Mouse (Mus musculus) embryonic facial prominence, embryonic 12.5 days (tissue): ENCODE results near the gene Add3. TPM values are rescaled to one million over a fixed set of nuclear protein-coding genes. Genes with fewer than 3 reads are reported as not detected.
A peak's percentile ranks its signal among the peaks of the same experiment; 100 is the strongest.

Experiments
- ATAC-seq: fragments of 200-750 bp; cut with Nextera tagmentation; 2 replicates; pipeline ENCODE4 v1.8.0; 2017; ENCODE audit not compliant: insufficient number of reproducible peaks, insufficient read depth, low FRiP score, low TSS enrichment
- H3K27ac ChIP-seq: fragments of 300-500 bp; sonication (generic); 2 replicates; pipeline ENCODE4 v1.5.1; 2016; ENCODE audit warnings: mild to moderate bottlenecking
- H3K27me3 ChIP-seq: fragments of 300-500 bp; sonication (generic); 2 replicates; pipeline ENCODE4 v1.6.1; 2016; ENCODE audit warnings: mild to moderate bottlenecking, moderate library complexity
- H3K36me3 ChIP-seq: fragments of 300-500 bp; sonication (generic); 2 replicates; pipeline ENCODE4 v1.6.1; 2016; ENCODE audit warnings: mild to moderate bottlenecking
- H3K4me1 ChIP-seq: fragments of 300-500 bp; sonication (generic); 2 replicates; pipeline ENCODE4 v1.6.1; 2016
- H3K4me2 ChIP-seq: fragments of 300-500 bp; sonication (generic); replicated peaks from 2 replicates; pipeline ENCODE4 v1.6.1; 2016; ENCODE audit warnings: mild to moderate bottlenecking, moderate library complexity
- H3K4me3 ChIP-seq: fragments of 300-500 bp; sonication (generic); 2 replicates; pipeline ENCODE4 v1.5.1; 2016; ENCODE audit warnings: mild to moderate bottlenecking
- H3K9ac ChIP-seq: fragments of 300-500 bp; sonication (generic); 2 replicates; pipeline ENCODE4 v1.6.1; 2016; ENCODE audit warnings: mild to moderate bottlenecking, moderate library complexity
- H3K9me3 ChIP-seq: fragments of 300-500 bp; sonication (generic); 2 replicates; pipeline ENCODE4 v1.6.1; 2016; ENCODE audit warnings: mild to moderate bottlenecking, moderate library complexity
- WGBS: fragments of 180-500 bp; shearing (Covaris S2); methylation state at CpG from one replicate; pipeline ENCODE4 v1.1.7; 2016; 5-methylcytosine and 5-hydroxymethylcytosine counted together
- polyA plus RNA-seq: library from polyadenylated mRNA; unstranded; fragments of >200 nt; fragmentation: Nextera tagmentation; extraction: Ambion mirVana; gene quantifications from 2 replicates; pipeline ENCODE4 v1.2.1, GENCODE M21; 2016

Add3 gene
- polyA plus RNA-seq, 1 experiment from 2014 or later = 90.5 TPM

GRCm38 (mm10) chr19:53176518-53176917, 36.3 kb downstream of the Add3 start:
- Histone ChIP-seq H3K4me2 (no peak overlapping the region), H3K27me3 (no peaks in the 10 kb centered on the region), H3K9ac (no peak overlapping the region), H3K4me1 (peaks cover 3% of the 10 kb centered on the region; the same call in 1 of the 2 replicates), H3K9me3 (no peaks in the 10 kb centered on the region), H3K27ac (no peak overlapping the region), H3K4me3 (no peak overlapping the region), H3K36me3 (no peaks in the 10 kb centered on the region)
- 87% methylated on average over 4 of the region's 4 CpGs for WGBS
- ATAC-seq = no peak

DNA sequence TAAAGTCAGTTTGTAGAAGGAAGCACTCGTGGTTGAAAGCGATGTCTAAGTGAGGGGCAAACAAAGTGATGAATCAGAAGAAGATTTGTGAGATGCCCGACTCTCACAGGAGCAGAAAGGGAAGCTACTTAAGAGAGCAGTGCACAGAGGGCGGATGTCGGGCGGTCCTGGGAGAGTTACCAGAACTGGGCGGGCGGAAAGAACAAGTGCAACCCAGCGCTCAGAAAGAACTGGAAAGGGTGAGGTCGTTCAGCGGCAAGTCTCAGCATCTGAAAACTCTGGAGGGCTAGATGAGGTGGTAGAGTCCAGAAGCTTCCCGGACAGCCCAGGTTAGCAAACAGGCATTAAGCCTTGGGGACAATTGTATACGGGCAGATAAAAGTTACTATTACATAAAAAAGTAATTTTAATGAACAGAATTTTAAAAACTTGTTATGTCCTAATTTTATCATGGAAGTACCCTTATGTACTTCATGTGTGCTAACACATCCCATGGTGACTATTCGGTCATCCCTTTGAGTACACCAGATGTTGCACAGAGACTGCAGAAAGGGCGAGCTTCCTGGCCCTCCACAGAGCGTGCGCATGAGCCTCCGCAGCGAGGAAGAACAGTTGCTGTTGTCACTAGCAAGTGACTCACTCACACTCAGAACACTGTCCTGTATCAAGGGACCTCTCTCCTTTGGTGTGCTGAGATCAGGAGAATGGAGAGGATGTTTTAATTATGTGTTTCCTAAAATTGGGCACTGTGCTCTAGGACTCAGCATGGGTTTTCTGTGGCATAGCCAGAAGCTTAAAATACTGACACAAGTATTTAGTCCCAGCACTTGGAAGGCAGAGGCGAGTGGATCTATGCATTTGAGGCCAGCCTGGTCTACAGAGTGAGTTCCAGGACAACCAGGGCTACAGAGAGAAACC, 38.6 kb downstream of the Add3 start:
- H3K9ac ChIP-seq = no peak overlapping the region
- H3K4me1 ChIP-seq = peaks cover 9% of the 10 kb centered on the region
- H3K36me3 ChIP-seq = no peaks in the 10 kb centered on the region
- H3K9me3 ChIP-seq = no peaks in the 10 kb centered on the region
- no peak overlapping the region for H3K4me3 ChIP-seq
- no peak for ATAC-seq
- no peak overlapping the region for H3K4me2 ChIP-seq
- H3K27ac ChIP-seq = no peak overlapping the region
- 93% methylated on average over 20 of the region's 20 CpGs for WGBS
- no peaks in the 10 kb centered on the region for H3K27me3 ChIP-seq

DNA sequence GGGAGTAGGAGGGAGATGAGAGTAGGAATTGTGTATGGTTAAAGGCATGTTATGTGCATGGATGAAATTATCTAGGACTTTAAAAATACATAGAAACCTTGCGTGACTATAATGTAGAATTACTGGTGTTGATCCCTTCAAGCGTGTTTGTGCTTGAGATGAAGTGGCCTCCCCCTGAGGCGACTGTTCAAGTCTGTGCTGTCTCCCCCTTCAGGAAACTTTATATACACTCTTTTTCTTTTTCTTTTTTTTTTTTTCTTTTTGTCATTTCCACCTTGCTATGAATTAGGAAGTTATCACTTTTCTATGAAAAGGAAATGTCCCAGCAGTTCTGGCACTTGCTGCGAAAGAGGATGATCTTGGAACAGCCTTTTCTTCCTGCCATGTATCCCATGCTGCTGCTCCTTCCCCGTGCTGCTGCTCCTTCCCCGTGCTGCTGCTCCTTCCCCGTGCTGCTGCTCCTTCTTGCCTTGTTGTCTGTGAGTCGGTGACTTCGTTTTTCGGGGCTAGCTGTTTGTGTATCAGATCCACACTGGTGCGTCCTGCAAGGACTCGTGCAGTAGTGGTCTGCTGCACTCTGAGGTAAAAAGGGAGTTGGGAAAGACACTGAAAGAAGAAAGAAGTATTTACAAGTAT, 40.0 kb downstream of the Add3 start:
- 82% methylated on average over 12 of the region's 12 CpGs for WGBS
- no peak overlapping the region for H3K4me2 ChIP-seq
- ATAC-seq = no peak

GRCm38 (mm10) chr19:53181003-53181861, 41.0 kb downstream of the Add3 start:
- no peaks in the 10 kb centered on the region for H3K36me3 ChIP-seq
- H3K27me3 ChIP-seq = no peaks in the 10 kb centered on the region
- H3K9ac ChIP-seq = no peak overlapping the region
- 83% methylated on average over 19 of the region's 19 CpGs for WGBS
- no peak for ATAC-seq
- H3K4me2 ChIP-seq = no peak overlapping the region
- no peak overlapping the region; the same call in 1 of the 2 replicates for H3K27ac ChIP-seq
- H3K4me3 ChIP-seq = no peak overlapping the region
- H3K9me3 ChIP-seq = no peaks in the 10 kb centered on the region
- H3K4me1 ChIP-seq = peaks cover 24% of the 10 kb centered on the region

More for the DNA sequence above, 40.0 kb downstream of the Add3 start:
- no peak overlapping the region for H3K4me3 ChIP-seq
- no peak overlapping the region for H3K9ac ChIP-seq
- H3K36me3 ChIP-seq = no peaks in the 10 kb centered on the region
- no peaks in the 10 kb centered on the region for H3K9me3 ChIP-seq
- peak overlapping the region; percentile 50; the same call in 1 of the 2 replicates for H3K27ac ChIP-seq
- H3K27me3 ChIP-seq = no peaks in the 10 kb centered on the region
- H3K4me1 ChIP-seq = peaks cover 20% of the 10 kb centered on the region

DNA sequence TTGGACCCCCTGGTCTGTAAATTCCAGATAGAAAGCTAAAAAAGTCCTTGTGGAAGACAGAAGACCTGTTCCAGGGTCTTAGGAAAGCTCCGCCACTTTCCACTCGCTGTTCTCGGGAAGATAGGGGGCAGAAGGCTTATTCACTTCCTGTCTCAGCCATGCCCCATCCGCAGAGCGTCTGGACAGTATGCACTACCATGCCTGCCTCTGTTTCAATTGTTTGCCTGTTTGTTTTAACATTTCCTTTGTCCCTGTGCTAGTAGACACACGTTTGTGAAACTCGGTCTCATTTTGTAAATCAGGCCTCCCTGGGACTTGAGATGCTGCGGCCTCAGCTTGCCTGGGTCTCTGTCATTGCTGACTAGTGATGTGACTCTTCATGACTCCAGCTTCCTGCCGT, 43.4 kb downstream of the Add3 start:
- Histone ChIP-seq H3K9me3 (no peaks in the 10 kb centered on the region), H3K4me1 (peaks cover 32% of the 10 kb centered on the region), H3K27ac (peak overlapping the region; percentile 23; the same call in 1 of the 2 replicates), H3K4me3 (no peak overlapping the region), H3K36me3 (no peaks in the 10 kb centered on the region), H3K9ac (no peak overlapping the region), H3K4me2 (no peak overlapping the region), H3K27me3 (no peaks in the 10 kb centered on the region)
- ATAC-seq = no peak
- WGBS = 60% methylated on average over 9 of the region's 9 CpGs

DNA sequence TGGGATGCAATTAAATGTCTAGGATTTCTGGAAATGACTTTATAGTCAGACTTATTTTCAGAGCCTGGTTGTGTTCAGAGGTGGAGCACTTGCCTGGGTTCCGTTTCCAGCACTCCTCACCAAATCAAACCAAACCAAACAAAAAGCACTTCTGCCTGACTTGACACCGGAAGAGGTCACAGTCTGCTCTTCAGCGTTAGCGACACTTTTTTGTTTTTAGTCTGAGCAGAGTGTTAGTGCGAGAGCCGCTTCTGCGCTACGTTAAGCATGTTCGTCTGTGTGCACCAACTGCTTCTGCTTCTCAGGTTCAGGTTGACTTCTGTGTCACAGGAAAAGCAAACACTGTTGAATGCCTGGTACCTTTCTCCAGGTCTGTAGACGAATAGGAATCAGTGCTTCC, 44.0 kb downstream of the Add3 start:
- Histone ChIP-seq H3K36me3 (no peaks in the 10 kb centered on the region), H3K9ac (no peak overlapping the region), H3K4me3 (no peak overlapping the region), H3K4me2 (no peak overlapping the region), H3K27me3 (no peaks in the 10 kb centered on the region), H3K9me3 (no peaks in the 10 kb centered on the region), H3K27ac (peak overlapping the region; percentile 50; the same call in 1 of the 2 replicates), H3K4me1 (peaks cover 32% of the 10 kb centered on the region)
- ATAC-seq = no peak
- 53% methylated on average over 10 of the region's 10 CpGs for WGBS

GRCm38 (mm10) chr19:53184911-53185310, 44.7 kb downstream of the Add3 start:
- Histone ChIP-seq H3K9me3 (no peaks in the 10 kb centered on the region), H3K27me3 (no peaks in the 10 kb centered on the region), H3K4me2 (no peak overlapping the region), H3K4me1 (peaks cover 32% of the 10 kb centered on the region), H3K9ac (no peak overlapping the region), H3K4me3 (no peak overlapping the region), H3K27ac (no peak overlapping the region), H3K36me3 (no peaks in the 10 kb centered on the region)
- WGBS = 86% methylated on average over 5 of the region's 5 CpGs
- ATAC-seq = no peak

- ATAC-seq = no peak
- WGBS = 57% methylated on average over 8 of the region's 8 CpGs
- Histone ChIP-seq H3K27ac (no peak overlapping the region), H3K36me3 (no peaks in the 10 kb centered on the region), H3K9me3 (no peaks in the 10 kb centered on the region), H3K4me3 (no peak overlapping the region), H3K27me3 (no peaks in the 10 kb centered on the region), H3K4me1 (peaks cover 35% of the 10 kb centered on the region), H3K9ac (no peak overlapping the region), H3K4me2 (no peak overlapping the region)
Observed at GRCm38 (mm10) chr19:53185486-53186134, 45.4 kb downstream of the Add3 start.

DNA sequence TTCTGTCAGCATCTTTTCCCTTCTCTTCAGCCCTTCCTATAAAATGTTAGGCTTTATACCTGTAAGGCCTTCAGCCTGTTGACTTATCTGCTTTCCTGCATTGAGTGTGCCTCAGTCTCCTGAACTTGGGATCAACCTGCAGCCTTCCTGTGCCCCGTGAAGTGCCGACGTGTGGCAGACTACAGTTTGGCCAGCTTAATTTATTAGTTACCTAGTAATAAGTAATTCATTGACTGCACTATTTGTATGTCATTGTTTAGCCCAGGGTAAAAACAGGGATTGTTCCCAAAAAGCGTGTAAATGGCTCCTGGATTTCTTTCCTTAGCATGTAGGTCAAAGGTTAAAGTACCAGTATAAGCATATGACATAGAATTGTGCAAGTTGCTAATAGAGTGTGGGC, 46.2 kb downstream of the Add3 start:
- peaks cover 34% of the 10 kb centered on the region for H3K4me1 ChIP-seq
- H3K4me3 ChIP-seq = no peak overlapping the region
- no peaks in the 10 kb centered on the region for H3K36me3 ChIP-seq
- no peak for ATAC-seq
- H3K27ac ChIP-seq = no peak overlapping the region
- no peak overlapping the region for H3K4me2 ChIP-seq
- 69% methylated on average over 4 of the region's 4 CpGs for WGBS
- no peak overlapping the region for H3K9ac ChIP-seq
- no peaks in the 10 kb centered on the region for H3K9me3 ChIP-seq
- no peaks in the 10 kb centered on the region for H3K27me3 ChIP-seq

- Histone ChIP-seq H3K27ac (no peak overlapping the region), H3K4me3 (no peak overlapping the region)
- WGBS = 85% methylated on average over 7 of the region's 7 CpGs
Observed at GRCm38 (mm10) chr19:53187533-53187932, 47.3 kb downstream of the Add3 start.

GRCm38 (mm10) chr19:53188186-53188585, 47.9 kb downstream of the Add3 start:
- peaks cover 42% of the 10 kb centered on the region for H3K4me1 ChIP-seq
- 75% methylated on average over 6 of the region's 6 CpGs for WGBS
- no peak overlapping the region for H3K4me3 ChIP-seq
- H3K27me3 ChIP-seq = no peaks in the 10 kb centered on the region
- H3K27ac ChIP-seq = no peak overlapping the region
- no peaks in the 10 kb centered on the region for H3K9me3 ChIP-seq
- ATAC-seq = no peak
- H3K9ac ChIP-seq = no peak overlapping the region
- no peaks in the 10 kb centered on the region for H3K36me3 ChIP-seq
- H3K4me2 ChIP-seq = no peak overlapping the region

More at GRCm38 (mm10) chr19:53187533-53187932, 47.3 kb downstream of the Add3 start:
- Histone ChIP-seq H3K4me2 (no peak overlapping the region), H3K4me1 (peaks cover 42% of the 10 kb centered on the region), H3K36me3 (no peaks in the 10 kb centered on the region), H3K9ac (no peak overlapping the region), H3K9me3 (no peaks in the 10 kb centered on the region), H3K27me3 (no peaks in the 10 kb centered on the region)
- ATAC-seq = no peak
